Mouse (Mus musculus): ENCODE data around the gene Fbxo31.
A peak's percentile ranks its signal among the peaks of the same experiment; 100 is the strongest.

Gene Fbxo31

DNA sequence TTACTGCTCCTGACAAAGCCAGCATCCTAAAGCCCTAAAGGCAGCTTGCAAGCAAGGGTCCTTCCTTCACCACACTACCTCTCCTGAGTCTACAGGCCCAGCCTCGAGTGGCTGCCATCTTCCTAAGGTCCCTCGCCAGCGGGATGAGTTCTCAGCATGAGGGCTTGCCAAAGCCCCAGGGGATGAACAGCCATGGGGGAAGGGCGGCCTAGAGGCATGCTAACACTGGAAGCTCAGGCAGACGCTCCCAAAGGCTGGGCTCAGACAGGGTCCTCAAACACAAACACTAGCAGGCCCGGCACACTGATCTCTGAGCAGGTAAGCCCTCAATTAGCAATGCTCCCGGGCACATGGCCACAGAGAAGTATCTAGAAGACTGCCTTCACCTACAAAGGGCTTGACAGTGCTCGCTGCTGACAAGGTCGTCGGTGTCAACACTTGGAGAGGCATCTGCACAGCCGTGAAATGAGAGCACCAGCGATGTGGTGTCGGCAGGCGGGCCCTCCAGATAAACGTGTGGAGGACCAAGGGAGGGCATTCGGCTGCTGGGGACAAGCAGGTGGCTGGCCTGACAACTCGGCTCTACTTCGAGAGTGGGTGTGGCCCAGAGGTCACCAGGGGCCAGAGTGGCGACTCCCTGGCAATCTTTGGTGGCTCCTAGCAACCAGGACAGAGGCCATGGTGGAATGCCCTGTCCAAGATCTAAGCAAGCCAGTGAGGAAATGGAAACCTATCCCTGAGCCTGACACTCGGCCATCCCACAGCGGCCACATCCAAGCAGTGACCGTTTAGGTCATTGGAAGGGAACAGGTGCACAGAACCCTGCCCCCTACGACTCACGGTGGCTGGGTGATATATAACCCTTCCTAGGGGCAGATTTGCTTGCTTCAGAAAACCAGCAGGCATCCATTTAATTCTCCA lies 27.3 kb downstream of the Fbxo31 start:
- no peak for DNase-seq (ENCODE audit: low spot score)

DNA sequence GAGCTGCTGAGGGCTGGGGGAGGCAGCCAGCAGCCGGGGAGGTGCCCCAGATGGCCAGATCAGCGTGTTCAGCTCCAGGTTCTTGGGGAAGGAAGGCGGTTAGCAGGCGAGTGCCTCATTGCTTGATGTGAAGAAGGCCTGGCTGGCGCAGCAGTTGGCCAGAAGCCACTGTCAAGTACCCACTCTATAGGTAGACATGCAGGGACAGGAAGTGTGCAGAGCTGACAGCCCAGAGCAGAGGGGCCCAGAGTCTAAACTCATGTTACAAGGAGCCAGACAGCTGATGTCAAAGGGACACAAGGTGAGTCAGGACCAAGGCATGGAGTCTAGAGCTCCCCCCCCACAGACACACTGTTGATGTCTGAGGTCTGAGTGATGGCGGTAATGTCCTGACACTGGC lies 28.6 kb downstream of the Fbxo31 start:
- DNase-seq (ENCODE audit: low spot score) = no peak

DNA sequence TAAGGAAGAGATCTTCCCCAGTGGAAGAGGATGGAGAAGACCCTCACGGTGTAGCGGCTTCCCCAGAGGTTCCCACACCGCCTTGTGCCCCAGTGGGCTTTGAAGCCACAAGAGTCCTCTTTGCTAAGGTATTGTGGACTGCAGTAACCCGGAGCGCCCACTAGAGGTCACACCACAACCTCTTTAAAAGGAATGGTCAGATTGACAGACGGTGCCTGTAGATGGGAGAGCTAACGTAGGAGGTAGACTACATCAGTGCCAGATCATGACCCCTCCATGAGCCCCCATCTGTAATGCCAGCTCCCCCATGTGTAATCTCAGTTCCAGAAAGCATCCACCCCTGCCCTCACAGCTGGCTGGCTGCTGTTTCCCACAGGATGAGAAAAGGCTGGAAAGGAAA lies 31.5 kb downstream of the Fbxo31 start:
- peak; percentile 93 for DNase-seq (ENCODE audit: low spot score)

DNA sequence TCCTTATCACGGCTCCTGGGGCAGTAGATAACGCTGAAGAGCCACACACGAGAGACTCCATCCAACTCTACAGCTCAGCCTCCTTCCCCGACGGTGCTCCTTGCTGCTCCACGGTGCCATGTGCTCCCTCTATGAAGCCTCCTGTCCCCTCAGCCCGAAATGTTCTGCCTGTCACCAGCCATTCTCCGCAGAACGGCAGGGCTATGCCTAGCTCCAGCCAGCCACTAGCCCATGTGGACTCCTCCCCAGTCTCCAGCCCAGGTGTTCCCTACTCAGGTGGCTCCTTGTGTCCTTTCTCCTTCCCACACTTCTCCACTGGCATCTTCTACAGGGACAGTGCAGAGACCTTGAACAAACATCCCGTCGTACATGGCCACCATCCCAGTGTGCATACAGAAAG lies 33.7 kb downstream of the Fbxo31 start:
- DNase-seq (ENCODE audit: low spot score) = no peak

DNA sequence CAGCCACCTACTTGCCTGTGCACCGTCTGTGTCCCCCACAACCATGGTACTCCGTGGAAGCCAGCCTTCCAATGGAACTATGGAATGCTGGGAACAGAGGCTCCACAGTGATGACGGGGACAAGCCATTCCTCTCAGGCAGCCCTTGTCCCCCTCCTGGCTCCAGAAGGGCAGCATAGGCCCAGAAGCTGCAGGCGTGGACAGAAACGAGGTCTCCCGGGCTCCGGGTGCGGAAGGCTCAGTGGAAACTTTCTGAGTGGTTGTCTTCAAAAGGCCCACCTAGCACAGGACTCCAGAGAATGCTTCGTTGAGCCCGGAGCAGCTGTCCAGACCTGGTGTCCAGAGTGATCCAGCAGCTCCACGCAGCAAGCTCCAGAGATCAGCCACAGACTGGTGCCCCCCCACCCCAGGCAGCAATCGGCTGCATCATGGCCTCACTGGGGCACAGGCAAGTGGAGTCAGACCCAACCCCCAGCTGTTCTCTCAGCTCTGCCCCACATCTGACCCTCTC lies 34.3 kb downstream of the Fbxo31 start, which contains the start of gene 1700018B08Rik:
1700018B08Rik (minus strand) TSS at position 45 of the 510 bp plus-strand sequence.
- no peak for DNase-seq (ENCODE audit: low spot score)

DNA sequence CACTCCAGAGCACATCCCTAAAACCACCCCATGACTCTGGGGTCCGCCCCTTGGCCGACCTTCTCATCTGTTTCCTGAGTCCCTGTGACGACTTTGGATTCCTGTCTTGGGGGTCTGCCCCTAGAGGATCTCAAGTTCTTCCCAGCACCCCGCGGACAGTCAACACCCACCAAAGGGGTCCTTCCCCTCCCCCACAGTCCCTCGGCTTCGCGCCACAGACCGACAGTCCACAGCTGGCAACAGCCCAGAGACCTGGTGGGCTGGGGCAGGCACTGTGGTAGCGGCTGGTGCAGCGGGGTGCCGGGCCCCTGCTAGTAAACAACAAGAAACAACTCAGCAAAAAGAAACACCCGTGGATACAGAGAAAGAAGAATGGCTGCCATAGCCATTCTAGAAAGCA lies 35.7 kb downstream of the Fbxo31 start:
- no peak for DNase-seq (ENCODE audit: low spot score)

DNA sequence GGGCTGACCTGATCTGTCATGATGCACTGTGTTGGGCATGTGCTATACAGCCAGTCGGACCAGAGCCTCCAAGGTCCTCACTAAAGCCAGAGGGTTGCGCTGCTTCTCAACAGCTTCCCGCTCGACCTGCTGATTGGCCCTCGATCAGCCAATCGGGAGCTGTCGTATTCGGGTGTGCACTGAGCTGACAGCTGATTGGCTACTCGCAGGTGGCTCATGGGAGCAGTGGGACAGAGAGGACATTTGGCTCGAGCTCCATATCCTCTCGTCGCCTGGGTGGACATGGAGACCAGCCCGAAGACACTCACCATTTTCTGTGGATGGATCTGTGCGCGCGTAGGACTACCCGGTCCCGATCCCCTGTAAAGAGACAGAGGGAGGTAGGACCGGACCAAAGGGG lies 36.7 kb downstream of the Fbxo31 start:
- no peak for DNase-seq (ENCODE audit: low spot score)

DNA sequence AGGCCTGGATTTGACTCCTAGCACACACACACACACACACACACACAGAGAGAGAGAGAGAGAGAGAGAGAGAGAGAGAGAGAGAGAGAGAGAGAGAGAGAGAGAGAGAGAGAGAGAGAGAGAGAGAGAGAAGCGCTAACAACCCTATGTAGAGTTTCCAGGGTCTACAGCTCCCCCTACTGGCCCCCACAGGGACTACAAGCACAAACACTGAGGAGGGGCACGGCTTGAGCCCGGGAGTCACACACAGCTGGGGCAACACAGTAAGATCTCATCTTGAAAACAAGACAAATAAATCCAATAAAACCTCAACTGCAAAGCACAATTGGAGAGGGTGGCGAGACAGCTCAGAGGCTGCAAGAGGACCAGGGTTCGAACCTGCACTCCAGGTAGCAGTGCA lies 46.2 kb downstream of the Fbxo31 start:
- DNase-seq (ENCODE audit: low spot score) = peak; percentile 75

DNA sequence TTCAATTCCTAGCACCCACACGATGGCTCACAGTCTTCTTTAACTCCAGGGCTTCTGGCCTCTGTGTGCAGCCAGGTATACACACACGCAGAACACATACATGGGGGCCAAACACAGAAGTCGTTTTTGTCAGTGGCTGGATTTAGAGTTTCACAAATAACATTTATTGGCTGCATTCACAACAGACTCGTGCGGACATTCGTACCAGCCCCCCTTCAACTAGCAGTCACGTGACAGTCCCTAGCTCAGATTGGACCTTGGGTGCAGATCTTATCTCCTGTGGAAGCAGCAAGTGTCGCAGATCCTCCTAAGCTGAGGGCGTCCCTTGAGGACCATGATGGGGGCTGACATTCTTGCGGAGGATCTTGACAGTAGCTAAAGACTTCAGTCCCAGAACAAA lies 48.0 kb downstream of the Fbxo31 start:
- no peak for DNase-seq (ENCODE audit: low spot score)

DNA sequence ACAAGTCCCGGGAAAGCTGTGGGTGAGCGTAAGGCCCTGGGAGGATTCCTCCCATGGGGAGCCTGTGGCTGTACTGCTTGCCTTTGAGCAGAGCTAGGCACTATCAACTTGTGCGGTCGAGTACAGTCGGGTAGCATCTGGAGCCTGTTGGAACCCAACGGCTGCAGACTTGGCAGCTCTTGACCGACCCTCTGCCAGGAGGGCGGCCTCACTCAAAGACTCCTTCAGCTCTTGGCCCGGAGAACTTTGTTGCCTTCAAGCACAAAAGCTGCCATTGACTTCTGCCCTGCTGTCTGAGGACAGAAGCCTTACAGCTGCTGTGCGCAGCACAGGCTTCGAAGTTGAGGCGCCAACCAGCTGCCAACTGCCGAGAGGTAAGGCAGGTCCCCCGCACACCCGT lies 49.8 kb downstream of the Fbxo31 start:
- DNase-seq (ENCODE audit: low spot score) = no peak

DNA sequence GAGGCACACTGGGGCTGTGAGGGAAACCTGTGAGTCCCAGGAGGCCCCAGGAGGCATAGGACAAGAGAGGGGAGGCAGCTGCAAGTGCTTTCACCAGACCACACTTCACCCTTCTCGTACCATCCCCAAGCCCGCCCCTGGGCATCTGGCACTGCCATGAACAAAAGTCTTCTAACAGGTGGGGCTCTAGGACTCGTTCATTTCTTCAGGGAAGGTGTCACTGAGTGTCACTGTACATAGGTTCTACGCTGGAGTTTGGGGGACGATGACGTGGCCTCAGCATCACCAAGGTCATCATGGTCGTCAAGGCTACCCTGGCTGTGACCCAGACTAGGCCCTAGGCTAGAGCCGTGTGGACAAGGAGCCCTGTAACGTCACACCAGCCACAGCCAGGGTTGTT lies 50.9 kb downstream of the Fbxo31 start:
- DNase-seq (ENCODE audit: low spot score) = no peak

DNA sequence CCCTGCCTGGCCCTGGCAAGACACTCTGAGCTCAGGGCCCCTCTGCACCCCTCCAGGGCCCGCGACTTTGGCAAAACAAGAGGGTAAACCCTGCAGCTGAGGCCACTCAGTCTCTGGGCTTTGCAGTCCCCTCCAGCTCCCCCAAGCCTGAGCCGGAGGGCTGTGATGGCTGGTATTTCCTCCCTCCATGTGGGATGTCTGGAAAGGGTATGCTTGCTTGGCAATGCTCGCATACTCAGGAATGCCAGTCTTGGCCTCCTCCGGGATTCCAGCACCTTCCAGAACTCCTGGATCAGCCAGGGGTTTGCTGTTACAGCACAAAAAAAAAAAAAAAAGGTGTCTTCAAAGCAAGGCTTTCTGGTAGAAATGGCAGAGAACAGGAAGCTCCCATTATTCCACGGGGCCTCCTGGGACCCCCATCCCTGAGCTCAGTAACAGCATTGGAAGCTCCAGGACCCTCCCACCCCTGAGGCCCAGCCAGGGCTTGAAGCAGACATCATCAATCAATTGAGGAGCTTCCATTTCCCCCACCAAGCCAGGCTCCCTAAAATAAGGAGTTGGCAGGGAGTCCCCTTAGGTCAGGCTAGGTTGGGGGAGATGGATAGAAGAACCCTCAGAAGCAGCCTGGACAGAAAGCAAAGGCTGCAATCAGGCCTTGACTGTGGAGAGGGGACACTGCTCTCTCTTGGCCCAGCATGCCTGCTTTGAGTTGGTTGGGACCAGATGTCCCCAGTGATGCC lies 51.6 kb downstream of the Fbxo31 start:
- no peak for DNase-seq (ENCODE audit: low spot score)

DNA sequence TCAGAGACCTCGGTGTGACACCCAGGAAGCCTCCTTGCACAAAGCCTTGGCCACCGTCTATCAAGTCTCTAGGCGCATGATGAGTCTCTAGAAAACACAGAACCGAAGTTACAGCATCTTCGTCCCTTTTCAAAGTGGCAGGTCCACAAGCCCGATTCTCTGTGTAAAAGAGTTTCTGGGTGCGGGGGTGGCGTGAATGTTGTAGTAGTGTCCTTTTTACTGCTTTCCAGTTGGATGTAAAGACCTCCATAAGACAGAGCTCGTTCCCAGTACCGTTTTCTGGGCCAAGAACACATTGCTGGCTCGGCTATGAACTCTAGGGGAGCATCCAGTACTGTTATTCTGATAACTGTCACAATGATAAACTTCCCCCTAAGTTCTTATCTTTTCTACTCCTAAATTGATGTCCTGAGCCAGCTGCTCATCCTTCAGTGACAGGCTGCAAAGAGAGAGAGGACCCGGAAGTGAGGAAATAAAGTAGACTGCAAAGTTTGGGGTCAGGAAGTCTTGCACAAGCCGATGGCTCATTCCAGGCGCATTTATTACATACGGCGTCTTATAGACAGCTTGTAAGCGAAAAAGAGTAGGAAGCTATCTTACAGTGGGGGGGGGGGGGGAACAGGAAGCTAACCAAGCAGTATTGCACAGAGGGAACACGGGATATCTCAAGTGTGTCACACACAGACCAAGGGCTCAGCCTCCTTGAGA lies 53.3 kb downstream of the Fbxo31 start:
- DNase-seq (ENCODE audit: low spot score) = no peak

DNA sequence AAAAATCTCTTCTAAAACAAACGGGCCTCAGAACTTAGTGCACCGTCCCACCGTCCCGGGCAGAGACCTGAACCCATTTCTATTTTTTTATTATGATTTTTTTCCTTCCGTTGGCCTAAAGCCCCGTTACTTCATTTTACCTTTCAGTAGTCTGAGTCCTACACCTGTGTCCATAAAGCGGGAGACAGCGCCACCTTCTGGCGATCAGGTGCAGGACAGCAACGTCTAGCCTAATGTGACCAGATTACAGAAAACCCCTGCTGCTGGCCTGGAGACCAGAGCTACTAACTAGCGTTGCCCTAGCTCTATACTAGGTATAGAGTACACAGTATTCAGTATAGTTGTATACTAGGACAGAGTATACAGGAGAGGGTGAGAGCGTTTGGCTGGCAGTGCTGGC lies 65.2 kb downstream of the Fbxo31 start:
- peak; percentile 92 for DNase-seq (ENCODE audit: low spot score)

DNA sequence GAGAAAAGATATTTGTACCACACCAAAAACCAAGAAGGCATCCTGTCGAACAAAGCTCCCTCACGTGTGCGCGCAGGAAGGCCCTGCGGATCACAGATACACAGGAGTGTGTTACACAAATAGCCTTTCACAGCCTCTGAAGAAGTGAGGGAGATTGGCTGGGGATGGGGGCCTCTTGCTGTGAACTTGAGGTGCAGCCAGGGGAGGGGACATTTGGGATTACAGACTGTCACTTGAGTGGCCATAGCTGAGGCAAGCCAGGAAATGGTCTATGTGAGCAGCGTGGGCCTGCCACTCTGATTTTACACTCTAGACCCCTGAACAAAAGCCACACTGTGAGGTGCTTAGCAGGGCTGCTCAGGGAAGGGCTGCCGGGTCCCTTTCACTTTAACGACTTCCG lies 66.9 kb downstream of the Fbxo31 start:
- no peak for DNase-seq (ENCODE audit: low spot score)
